Mouse (Mus musculus) limb, embryonic 14.5 days (tissue): ENCODE measurements around the gene Nme9. TPM values are rescaled to one million over a fixed set of nuclear protein-coding genes. Genes with fewer than 3 reads are reported as not detected.

Experiments used
- ATAC-seq: fragments of 200-750 bp; cut with Nextera tagmentation; 2 replicates; pipeline ENCODE4 v1.8.0; 2017; ENCODE audit warnings: low read depth, moderate number of reproducible peaks, moderate TSS enrichment; ENCODE audit not compliant: low FRiP score
- DNase-seq: peaks from one replicate; pipeline ENCODE4 v3.0.0-alpha.2; 2015; ENCODE audit warnings: low spot score
- H3K27ac ChIP-seq: fragments of 300-500 bp; sonication (generic); replicated peaks from 2 replicates; pipeline ENCODE4 v1.5.1; 2014; ENCODE audit warnings: low read depth, mild to moderate bottlenecking, low read length, moderate library complexity, mixed read lengths
- H3K27me3 ChIP-seq: fragments of 300-500 bp; sonication (generic); 2 replicates; pipeline ENCODE4 v1.6.1; 2014; ENCODE audit warnings: low read length, mixed read lengths; ENCODE audit not compliant: control insufficient read depth, insufficient read depth
- H3K36me3 ChIP-seq: fragments of 300-500 bp; sonication (generic); 2 replicates; pipeline ENCODE4 v1.6.1; 2014; ENCODE audit warnings: mild to moderate bottlenecking, low read length, moderate library complexity, mixed read lengths; ENCODE audit not compliant: control insufficient read depth, insufficient read depth
- H3K4me1 ChIP-seq: fragments of 300-500 bp; sonication (generic); 2 replicates; pipeline ENCODE4 v1.6.1; 2014; ENCODE audit warnings: antibody characterized with exemption, low read length, mixed read lengths; ENCODE audit not compliant: control insufficient read depth, insufficient read depth
- H3K4me2 ChIP-seq: fragments of 300-500 bp; sonication (generic); replicated peaks from 2 replicates; pipeline ENCODE4 v1.6.1; 2014; ENCODE audit warnings: low read depth, mild to moderate bottlenecking, low read length, moderate library complexity; ENCODE audit not compliant: severe bottlenecking
- H3K4me3 ChIP-seq: fragments of 300-500 bp; sonication (generic); replicated peaks from 2 replicates; pipeline ENCODE4 v1.5.1; 2014; ENCODE audit warnings: low read length
- H3K9ac ChIP-seq: fragments of 300-500 bp; sonication (generic); 2 replicates; pipeline ENCODE4 v1.6.1; 2014; ENCODE audit warnings: mild to moderate bottlenecking, low read depth, low read length, moderate library complexity; ENCODE audit not compliant: severe bottlenecking
- H3K9me3 ChIP-seq: fragments of 300-500 bp; sonication (generic); 2 replicates; pipeline ENCODE4 v1.6.1; 2016; ENCODE audit warnings: low read length; ENCODE audit not compliant: control insufficient read depth
- POLR2A ChIP-seq: fragments of 200-500 bp; IDR thresholded peaks from 2 replicates; pipeline ENCODE4 v1.8.0; 2012; ENCODE audit warnings: inconsistent platforms, mild to moderate bottlenecking, moderate library complexity, borderline replicate concordance; ENCODE audit not compliant: insufficient read depth, insufficient read length; ENCODE audit errors: extremely low read depth
- WGBS: fragments of 180-500 bp; shearing (Covaris S2); extraction: QIAGEN DNeasy Blood & Tissue Kit; methylation state at CpG from one replicate; pipeline ENCODE4 v1.1.7; 2014; 5-methylcytosine and 5-hydroxymethylcytosine counted together
- polyA plus RNA-seq, 2 experiments: library from polyadenylated mRNA; depleted of rRNA in 1 of 2; stranded (reverse) in 1 of 2; unstranded in 1 of 2; fragments of >200 nt; fragmentation: Nextera tagmentation in 1 of 2; extraction: Ambion mirVana in 1 of 2; gene quantifications; 2 replicates each; pipeline versions ENCODE4 v1.2.1 to v1.2.3; 2012 to 2014

Gene Nme9
- not detected in 2 replicates for polyA plus RNA-seq (2012; rRNA removed)
- not detected in 2 replicates for polyA plus RNA-seq (2014; fragmentation: Nextera tagmentation; extraction: Ambion mirVana)

DNA sequence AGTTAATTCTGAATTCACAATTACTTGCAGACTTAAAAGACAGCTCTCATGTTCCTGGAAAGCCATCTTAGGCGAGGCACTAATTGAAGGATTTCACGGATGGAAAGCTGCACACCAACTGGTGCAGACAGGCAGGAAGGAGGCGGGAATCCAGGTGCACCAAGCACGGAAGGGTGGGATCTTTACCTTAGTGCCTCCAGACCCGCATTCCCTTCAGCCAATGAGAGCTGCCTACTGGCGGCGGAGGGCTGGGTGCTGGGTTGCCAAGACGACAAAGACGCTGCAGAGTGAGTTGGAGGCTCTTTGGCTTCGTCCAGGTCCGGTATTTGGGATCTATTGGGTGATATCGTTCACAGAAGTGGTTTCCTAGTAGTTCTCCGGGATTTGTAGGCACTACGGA lies at the start of gene Nme9:
TSS of gene Nme9 (plus strand) at position 315 of the 400 bp plus-strand sequence.
- no peak within 1 kb of the TSS for H3K4me3 ChIP-seq
- 13% methylated on average over 14 of the region's 14 CpGs for WGBS
- no peak within 1 kb of the TSS for H3K27ac ChIP-seq
- DNase-seq (no peak), ATAC-seq (no peak)
- no peaks in the 10 kb centered on the region for H3K27me3 ChIP-seq
- H3K4me2 ChIP-seq: 0 out of 2 replicates have a peak within 1 kb of the TSS, but pooled peaks have one; percentile 10
- no peak for TF ChIP-seq POLR2A
- no peaks in the 10 kb centered on the region for H3K9me3 ChIP-seq
- H3K4me1 ChIP-seq: peaks cover 4% of the 10 kb centered on the region; the same call in 1 of the 2 replicates
- no peak within 1 kb of the TSS for H3K9ac ChIP-seq
- no peaks in the 10 kb centered on the region for H3K36me3 ChIP-seq

DNA sequence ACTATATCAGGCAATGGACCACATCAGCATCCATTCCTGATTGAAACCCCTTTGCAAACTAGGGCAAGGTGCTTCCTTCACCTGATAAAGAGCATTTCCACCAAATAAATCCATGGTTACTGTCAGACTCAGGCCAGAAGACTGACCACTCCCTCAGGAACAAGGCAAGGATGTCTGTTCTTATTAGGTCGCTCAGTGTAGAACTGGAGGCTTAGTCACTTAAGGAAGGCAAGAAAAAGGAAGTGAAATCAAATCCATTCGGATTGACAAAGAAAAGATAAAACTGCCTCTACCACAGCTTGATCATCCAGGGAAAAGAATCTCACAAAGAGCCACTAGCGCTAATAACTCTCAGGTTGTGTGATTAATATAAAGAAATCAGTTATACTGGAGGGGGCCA lies 42.0 kb upstream of the Nme9 start:
- Histone ChIP-seq H3K4me1 (no peaks in the 10 kb centered on the region), H3K4me2 (no peak overlapping the region), H3K27me3 (no peaks in the 10 kb centered on the region), H3K36me3 (no peaks in the 10 kb centered on the region), H3K9me3 (no peaks in the 10 kb centered on the region), H3K4me3 (no peak overlapping the region), H3K9ac (no peak overlapping the region), H3K27ac (no peak overlapping the region)
- TF ChIP-seq POLR2A: no peak
- ATAC-seq (no peak), DNase-seq (no peak)
- WGBS: 85% methylated on average over 3 of the region's 3 CpGs

DNA sequence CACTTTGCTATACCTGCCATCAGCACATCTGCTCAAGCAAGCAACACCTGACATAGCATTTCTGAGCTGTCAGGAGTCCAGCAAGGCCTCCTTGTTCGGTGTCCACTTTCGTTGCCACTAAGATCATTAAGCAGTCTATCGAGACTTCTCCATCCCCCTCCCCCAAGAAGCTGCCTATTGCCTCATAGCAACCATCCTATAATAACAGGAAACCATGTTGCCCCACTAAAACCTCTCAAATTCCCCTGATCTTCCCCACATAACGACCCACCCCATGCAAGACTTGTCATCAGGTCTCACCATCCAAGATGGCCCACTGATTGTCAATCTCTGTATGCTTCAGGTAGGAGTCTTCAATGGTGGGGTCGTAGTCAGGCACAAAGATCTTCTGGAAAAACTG lies 40.2 kb upstream of the Nme9 start:
- no peaks in the 10 kb centered on the region for H3K27me3 ChIP-seq
- H3K4me2 ChIP-seq: no peak overlapping the region
- TF ChIP-seq POLR2A: no peak
- no peak overlapping the region for H3K27ac ChIP-seq
- H3K4me3 ChIP-seq: no peak overlapping the region
- no peaks in the 10 kb centered on the region for H3K4me1 ChIP-seq
- H3K9me3 ChIP-seq: no peaks in the 10 kb centered on the region
- H3K9ac ChIP-seq: no peak overlapping the region
- no peak for DNase-seq
- no peak for ATAC-seq
- 84% methylated on average over 5 of the region's 5 CpGs for WGBS
- H3K36me3 ChIP-seq: no peaks in the 10 kb centered on the region

DNA sequence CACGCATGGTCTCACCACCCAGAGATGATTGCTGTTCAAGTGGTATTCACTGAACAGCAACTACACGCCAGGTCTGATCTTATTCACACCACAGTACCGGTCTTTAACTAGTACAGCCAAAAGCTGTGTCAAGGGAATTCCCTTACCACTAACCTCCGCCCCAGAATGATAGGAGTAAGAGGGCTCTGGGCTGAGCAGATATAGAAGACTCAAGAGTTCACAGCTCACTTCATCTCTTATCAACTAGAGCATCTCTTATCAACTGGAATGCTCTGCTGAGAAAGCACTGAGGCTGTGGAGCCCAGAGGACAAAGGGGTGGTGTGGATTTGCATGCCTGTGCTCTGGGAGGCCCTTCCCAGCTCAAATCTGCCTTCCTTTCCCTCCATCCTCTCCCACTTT lies 39.5 kb upstream of the Nme9 start:
- Histone ChIP-seq H3K4me2 (no peak overlapping the region), H3K4me1 (peaks cover 1% of the 10 kb centered on the region), H3K9me3 (no peaks in the 10 kb centered on the region), H3K9ac (no peak overlapping the region), H3K27ac (no peak overlapping the region), H3K4me3 (no peak overlapping the region), H3K36me3 (no peaks in the 10 kb centered on the region), H3K27me3 (no peaks in the 10 kb centered on the region)
- 89% methylated on average over 4 of the region's 4 CpGs for WGBS
- no peak for TF ChIP-seq POLR2A
- DNase-seq (no peak), ATAC-seq (no peak)

DNA sequence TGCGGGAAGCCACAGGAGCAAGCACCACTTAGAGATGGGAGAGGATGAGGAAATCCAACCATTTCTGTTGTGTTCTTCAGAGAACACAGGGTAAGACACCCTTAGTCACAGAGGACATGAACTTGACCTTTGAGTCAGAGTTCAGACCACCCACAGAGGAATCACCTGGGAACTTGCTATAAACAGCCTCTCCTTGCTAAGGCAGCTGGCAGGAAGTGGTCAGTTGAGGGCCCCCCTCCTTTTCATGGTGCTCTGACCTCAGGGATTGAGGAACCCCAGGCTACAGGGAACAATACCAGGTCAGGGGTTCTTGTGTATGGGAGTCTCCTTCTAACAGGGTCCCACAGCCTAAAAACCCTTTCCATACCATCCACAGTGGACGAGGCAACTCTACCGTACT lies 34.5 kb upstream of the Nme9 start:
- no peaks in the 10 kb centered on the region for H3K27me3 ChIP-seq
- no peak overlapping the region for H3K27ac ChIP-seq
- TF ChIP-seq POLR2A: no peak
- H3K9ac ChIP-seq: no peak overlapping the region
- no peaks in the 10 kb centered on the region for H3K9me3 ChIP-seq
- DNase-seq (no peak), ATAC-seq (no peak)
- no peak overlapping the region for H3K4me3 ChIP-seq
- H3K4me1 ChIP-seq: peaks cover 28% of the 10 kb centered on the region
- H3K36me3 ChIP-seq: 0 out of 2 replicates have a peak, but pooled peaks cover 2% of the 10 kb centered on the region
- WGBS: 86% methylated on average over 3 of the region's 3 CpGs
- no peak overlapping the region for H3K4me2 ChIP-seq
